20 mouse cellular contexts compared by ENCODE assay signal in genomic region chr1:162515116-162515515, GRCm38 (mm10).
"Had no signal": no experiment of that assay in that cellular context is flagged by ENCODE, and none has a peak within 500 bp of the region (broad histone marks: within the 10 kb centered on the region; RNA-seq: fewer than 3 reads in every experiment).

No protein-coding gene starts in this region.

- H3K27ac ChIP-seq: liver, embryonic 15.5 days; midbrain, embryonic 10.5 days; midbrain, embryonic 12.5 days; neural tube, embryonic 13.5 days; neural tube, embryonic 15.5 days had no signal

- H3K4me3 ChIP-seq: liver, embryonic 15.5 days; midbrain, embryonic 10.5 days; midbrain, embryonic 12.5 days; myocyte; neural tube, embryonic 13.5 days; neural tube, embryonic 15.5 days had no signal

- H3K4me2 ChIP-seq: liver, embryonic 15.5 days; lung, embryonic 14.5 days; midbrain, embryonic 12.5 days; neural tube, embryonic 13.5 days; neural tube, embryonic 15.5 days had no signal

- H3K4me1 ChIP-seq: midbrain, embryonic 10.5 days; midbrain, embryonic 12.5 days; neural tube, embryonic 13.5 days; neural tube, embryonic 15.5 days had no signal

- ATAC-seq: midbrain, embryonic 16.5 days had no signal

- H3K36me3 ChIP-seq: liver, embryonic 15.5 days; midbrain, embryonic 10.5 days; midbrain, embryonic 12.5 days; neural tube, embryonic 13.5 days; neural tube, embryonic 15.5 days had no signal

- H3K9ac ChIP-seq: liver, embryonic 15.5 days; lung, embryonic 14.5 days; midbrain, embryonic 12.5 days; neural tube, embryonic 13.5 days; neural tube, embryonic 15.5 days had no signal

- DNase-seq: lung, adult 18-20 months; lung, embryonic 14.5 days; lung, postnatal 10 days; lung, postnatal 4 days; midbrain, embryonic 14.5 days; retina, postnatal 1 day; right cerebral cortex, adult 18-20 months; right cerebral cortex, postnatal 25 days; right cerebral cortex, postnatal 4 days; spleen, adult 18-20 months; thymus, adult 18-20 months; thymus, postnatal 25 days; thymus, postnatal 4 days had no signal

- H3K9me3 ChIP-seq: liver, embryonic 15.5 days; midbrain, embryonic 10.5 days; midbrain, embryonic 12.5 days; neural tube, embryonic 13.5 days; neural tube, embryonic 15.5 days had no signal

- H3K27me3 ChIP-seq: liver, embryonic 15.5 days; midbrain, embryonic 12.5 days; neural tube, embryonic 13.5 days; neural tube, embryonic 15.5 days had no signal
